Mouse (Mus musculus): ENCODE data around the gene Nsmce1.

The Nsmce1 gene

DNA sequence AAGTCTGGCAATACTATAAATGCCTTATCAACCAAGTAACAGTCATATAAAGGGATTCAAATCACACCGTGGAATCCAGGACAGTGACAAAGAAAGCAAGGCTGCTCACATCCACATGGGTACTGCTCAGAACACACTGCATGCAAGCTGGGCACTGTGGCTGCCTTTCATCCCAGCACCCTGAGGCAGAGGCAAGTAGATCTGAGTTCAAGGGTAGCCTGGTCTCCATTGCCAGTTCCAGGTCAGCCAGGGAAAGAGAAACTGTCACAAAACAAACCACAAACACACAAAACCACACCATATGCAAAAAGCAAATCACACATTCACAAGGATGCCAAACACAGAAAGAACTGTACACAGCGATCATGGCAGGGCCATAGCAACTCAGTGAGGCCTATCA, 1.8 kb downstream of the Nsmce1 start:
- DNase-seq (ENCODE audit: low spot score) = no peak

DNA sequence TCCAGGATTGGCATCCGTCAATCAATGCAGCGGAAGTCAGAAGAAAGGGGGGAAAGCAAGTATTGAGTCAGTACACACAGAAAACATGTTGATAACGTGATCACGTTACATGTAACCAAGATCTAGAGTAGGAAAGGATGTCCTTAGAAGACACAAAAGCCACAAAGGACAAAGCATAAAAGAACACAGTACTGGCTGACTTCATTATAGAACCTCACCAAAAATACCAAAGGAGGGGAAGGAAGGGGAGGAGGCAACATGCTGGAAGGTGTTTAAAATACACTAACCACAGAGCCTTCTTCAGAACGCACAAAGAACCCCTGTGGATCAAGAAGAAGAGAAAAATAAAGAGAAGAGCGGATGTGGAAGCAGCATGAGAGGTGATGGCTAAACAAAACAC, 2.7 kb downstream of the Nsmce1 start:
- DNase-seq (ENCODE audit: low spot score) = no peak

DNA sequence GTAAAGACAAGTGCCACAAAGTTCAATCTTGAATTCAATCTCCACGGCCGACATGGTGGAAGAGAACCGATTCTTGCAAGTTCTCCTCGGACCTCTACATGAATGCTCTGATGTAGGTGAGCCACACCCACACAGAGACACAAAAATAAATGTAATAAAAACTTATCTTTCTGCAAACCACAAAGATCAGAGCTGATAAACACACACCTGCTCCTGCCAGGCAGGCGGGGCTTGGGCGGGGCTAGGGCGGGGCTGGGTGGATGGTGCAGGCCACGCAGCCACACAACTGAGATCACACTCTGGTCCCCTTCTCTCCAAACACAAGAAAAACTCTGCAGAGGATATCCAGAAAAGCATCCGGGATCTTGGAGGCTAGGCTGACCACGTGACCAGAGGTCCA, 4.3 kb downstream of the Nsmce1 start:
- no peak for DNase-seq (ENCODE audit: low spot score)

DNA sequence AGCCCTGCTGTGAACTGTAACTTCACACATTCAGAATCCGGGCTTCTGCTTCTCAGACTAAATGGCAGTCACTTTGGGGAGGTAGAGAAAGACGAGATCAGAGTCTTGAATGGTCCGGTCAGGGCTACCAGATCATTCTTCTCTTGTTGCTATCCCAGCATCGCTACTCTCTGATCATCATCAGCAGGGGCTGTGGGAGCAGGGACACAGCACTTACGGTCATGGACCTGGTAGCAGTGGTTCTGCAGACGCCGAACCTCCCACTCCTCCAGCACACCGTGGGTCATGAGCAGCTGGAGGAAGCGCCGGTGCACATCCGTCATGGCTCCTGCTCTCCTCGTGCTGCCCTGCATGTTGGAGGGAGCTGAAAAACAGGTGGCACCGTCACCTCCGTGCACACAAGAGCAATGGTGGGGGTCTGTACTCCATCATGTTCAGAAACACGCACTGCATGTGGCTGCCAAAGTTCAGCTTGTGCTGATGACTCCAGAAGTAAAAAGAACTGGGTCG, 5.2 kb downstream of the Nsmce1 start:
- no peak for DNase-seq (ENCODE audit: low spot score)

DNA sequence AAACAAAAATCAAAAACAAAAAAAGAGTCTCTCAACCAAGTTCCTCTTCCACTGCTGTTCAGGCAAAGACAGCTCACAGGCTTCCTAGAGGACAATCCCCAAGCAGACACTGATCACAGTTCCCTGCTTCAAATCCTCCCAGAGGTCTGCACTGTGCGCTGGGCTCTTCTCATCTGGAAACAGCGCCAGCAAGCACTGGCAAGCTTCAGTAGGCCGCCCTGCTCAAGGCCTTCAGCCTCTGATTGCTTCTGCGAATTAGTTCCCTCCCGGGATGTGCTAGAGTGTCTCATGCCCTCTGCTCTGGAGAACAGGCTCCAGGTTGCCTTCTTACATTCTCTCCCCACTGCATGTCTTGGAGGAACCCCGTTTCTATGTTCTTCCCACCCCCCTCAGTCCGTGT, 6.6 kb downstream of the Nsmce1 start:
- no peak for DNase-seq (ENCODE audit: low spot score)

DNA sequence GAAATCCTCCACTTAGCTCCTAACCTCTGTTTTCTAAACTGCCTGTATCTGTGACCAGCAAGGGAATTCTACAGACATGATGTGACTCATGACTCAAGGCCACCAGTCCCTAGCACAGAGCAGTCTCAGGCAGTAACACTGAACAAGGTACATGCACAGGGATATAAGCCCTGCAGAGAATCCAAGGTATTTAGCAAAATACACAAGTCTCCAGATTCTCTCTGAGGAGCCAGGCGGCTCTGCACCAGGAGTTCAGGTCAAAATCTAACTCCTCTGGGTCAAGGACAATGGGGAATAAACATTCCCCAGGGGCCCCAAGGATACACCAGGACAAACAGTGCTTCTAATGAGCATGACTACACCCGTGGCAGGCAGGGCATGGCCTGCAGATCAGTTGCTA, 8.5 kb downstream of the Nsmce1 start:
- no peak for DNase-seq (ENCODE audit: low spot score)

DNA sequence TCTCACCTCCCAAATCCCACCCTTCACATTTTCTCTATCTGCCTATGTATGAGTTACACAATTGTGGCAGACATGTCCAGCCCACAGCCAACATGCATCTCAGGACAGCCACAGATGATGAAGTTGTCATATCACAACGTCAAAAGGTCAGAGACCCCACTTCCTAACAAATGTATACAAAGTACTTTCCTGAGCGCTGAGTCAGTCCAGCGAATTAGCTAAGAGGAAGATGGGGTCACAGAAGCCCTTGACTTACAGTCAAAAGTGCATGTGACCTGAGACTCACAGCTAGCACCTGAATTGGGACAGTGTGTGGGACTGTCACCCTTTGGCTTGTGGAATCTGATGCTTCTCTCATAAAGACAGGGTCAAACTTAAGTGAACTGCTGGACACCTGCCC, 9.1 kb downstream of the Nsmce1 start:
- no peak for DNase-seq (ENCODE audit: low spot score)

DNA sequence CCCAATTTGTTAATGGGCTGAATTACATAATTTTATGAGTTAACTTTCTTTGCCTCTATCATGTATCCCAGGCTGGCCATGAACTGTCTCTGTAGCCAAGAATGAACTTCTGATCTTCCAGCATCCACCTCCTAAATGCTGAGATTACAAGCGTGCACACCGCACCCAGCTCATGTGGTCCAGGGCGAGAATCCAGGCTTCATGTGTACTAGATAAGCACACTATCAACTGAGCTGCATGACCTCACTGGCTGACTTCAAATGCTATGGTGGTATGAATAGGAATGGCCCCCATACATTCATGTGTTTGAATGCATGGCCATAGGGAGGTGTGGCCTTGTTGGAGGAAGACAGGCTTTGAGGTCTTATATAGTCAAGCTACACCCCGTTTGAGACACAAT, 10.9 kb downstream of the Nsmce1 start:
- DNase-seq (ENCODE audit: low spot score) = no peak

DNA sequence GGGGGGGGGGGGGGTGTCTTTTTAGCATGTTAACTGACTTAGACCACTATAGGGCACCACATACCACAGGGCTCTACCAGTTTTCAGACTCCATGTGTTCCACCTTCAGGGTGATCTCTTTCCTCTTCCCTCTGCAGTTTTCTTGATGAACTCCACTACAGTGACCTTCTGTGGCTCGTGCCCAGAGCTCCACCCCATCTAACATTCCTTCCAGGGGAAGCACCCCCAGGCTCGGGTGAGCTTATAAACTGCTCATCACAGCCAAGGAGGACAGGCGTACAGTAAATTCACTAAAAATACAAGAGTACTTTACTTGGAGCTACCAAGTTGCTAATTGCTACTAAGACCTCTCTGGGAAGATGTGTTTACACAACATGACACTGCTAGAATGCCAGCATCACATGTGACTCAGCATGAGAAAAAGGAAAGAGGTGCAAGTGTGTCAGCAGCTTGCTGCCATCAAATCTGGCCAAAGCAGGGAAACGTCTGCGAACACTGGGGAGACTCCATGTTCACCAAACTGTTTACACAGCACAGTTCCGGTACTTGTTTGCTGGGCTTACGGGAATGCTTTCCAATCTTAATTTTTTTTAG, 12.9 kb downstream of the Nsmce1 start:
- DNase-seq (ENCODE audit: low spot score) = no peak

DNA sequence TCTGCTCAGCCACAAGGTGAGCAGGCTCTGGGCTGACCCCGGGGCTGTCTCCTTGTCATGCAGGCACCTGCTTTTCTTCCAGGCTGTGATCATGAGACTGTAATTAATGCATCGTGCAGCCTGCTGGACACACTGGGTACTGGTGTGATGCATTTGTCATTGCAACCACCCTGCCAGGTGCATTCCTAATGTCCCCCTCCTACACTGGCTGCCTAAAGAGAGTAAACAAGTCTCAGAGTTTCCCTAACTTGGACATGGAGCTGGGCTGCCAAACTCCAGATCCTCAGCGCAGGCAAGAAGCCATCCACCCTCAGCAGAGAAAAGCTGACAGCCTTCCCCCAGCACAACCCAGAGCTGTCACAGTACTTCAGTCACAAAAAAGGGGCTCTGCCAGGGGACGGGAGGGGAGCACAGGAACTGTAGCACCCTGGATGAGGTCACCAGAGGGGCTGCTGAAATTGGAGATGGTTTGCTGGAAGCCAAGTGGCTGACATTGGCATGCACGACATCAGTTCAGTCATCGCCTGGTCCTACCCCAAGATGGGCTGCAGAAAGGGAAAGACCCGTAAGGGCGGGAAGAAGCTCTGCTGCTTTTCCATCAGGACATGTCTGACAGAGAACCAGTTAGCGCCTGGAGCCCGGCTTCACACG, 15.7 kb downstream of the Nsmce1 start:
- peak; percentile 55 for DNase-seq (ENCODE audit: low spot score)

DNA sequence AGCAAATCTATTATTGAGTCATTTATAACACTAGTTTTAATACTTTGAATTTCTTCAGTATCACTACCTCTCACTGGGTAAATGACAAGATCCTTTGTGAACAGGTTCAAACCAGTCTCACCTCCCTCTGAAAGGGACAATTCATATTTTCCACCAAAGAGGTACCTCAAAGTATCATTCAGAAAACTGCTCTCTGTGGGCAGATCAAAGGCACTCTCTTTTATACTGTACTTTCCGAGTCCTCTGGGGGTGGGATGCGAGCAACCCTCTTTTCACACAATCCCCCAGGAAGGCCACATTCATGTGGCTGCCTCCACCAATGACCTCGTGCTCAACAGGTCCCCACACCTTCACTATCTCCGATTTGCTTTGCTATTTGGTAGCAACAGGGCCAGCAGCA, 16.9 kb downstream of the Nsmce1 start:
- DNase-seq (ENCODE audit: low spot score) = no peak

DNA sequence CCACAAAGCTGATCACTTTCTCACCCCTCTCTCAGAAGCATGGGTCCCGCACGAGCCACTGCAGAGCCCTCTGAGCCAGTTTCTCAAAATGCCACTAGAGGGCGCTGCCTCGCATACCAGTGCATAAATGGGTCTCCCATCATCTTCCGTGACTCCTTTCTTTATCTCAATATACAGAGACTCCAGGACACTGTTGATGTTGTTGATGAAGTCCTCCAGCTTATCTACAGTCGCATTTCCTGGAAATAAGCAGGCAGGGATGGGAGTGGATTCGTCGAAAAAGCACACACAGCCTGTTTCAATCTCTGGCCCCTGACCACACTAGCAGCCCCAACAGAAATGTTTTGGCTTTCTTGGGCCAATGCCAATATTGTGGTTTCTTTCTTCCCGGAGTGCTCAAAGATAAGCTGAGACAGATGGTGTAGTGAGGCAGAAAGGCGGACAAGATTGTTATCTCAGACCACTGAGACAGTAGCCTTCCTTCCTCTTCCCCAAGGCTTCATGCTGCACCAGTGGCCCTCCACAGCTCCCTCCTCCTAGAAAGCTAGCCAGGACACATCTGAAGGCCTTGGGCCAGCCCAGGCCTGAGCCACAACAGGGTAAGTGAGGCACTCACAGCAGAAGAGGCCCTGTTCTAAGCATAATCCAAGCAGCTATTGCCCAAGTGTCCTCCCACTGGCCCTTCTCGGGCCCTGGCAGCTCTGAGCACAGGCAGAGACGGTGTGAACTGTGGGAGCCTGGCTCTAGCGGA, 19.2 kb downstream of the Nsmce1 start:
- peak; percentile 87 for DNase-seq (ENCODE audit: low spot score)

DNA sequence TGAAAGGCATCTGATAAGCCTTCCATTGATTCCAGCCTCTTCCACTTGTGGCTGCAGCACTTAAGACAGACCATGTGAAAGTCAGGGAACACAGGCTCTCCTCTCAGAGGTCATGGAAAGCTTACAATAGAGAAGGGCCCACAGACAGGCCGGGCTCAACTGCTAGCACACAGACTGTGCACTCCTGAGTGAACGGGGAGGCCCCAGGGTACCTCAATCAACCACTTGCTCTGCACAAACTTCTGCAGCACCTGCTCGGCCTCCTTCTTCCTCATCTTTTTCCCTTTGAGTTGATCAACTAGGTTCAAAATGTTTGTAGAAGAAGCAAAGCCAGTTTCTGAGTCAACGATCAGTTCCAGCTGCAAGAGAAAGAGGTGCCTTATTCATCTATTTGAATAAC, 20.5 kb downstream of the Nsmce1 start:
- no peak for DNase-seq (ENCODE audit: low spot score)

DNA sequence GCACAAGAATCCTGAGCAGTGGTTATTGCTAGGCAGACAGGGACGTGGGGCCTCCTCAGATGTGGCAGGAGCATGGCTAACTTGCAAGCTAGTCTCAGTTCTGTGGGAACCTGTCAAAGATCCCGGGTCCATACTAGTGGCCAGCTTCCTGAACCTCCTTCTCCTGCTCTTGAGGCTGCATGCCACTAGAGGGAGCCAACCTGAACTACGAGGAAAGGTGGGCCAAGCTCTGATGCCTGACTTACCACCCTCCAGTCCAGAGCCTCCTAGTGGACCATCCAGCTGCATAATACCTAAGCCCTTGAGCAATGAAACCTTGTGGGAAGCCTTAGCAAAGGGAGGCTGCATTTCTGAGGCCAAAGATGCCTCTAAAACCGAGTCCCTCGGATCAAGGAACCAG, 21.5 kb downstream of the Nsmce1 start:
- peak; percentile 82 for DNase-seq (ENCODE audit: low spot score)

DNA sequence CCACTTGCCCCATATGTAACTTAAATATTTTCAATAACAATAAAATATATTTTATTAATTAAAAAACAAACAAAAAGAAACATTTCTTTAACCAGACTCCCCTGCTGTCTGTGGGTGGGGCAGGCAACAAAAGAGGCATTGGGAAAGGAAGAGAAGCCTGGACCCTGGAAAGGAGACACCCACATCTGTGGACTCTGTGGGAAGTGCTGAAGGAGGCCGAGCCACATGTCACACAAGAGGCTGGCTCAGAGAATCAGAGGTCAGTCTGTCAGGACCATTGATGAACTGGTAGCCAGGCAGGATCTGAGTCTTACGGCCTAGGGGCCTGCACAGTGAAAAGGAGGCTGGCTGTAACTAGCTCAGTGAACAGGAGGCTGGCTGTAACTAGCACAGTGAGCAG, 29.2 kb downstream of the Nsmce1 start:
- DNase-seq (ENCODE audit: low spot score) = no peak

DNA sequence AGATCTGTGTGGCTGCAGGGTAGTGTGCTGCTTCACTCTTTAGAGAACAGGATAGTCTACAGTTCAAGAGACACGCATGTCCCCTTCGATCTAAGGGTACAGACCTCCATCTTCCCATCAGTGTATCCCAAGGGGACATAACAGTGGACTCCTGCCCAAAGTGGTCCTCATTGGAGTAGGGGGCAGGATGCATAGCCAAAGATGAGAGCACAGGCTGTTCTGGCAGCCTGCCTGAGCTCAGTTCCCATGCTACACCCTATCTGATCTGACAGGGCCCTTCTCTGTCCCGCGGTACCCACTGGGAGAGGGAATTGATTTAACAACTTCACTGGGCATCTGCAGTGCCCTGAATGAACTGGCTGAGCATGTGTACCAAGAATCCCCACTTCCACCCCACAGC, 37.7 kb downstream of the Nsmce1 start:
- no peak for DNase-seq (ENCODE audit: low spot score)

DNA sequence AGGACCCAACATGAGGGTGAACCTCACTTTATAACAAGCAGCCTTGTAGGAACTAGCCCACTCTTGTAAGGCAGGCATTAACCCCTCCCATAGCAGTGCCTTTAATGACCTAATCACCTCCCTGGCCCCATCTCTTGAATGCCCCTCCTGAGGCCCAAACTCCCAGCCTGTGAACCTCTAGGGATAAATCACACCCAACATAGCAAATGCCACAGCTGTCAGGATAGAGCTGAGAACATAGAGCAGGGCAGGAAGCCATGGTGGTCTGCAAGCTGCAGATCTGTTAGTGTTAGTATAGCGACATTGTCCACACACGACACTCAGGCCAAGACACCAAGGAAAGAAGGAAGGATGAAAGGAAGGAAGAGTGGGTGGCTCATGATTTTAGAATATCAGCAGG, 40.3 kb downstream of the Nsmce1 start:
- DNase-seq (ENCODE audit: low spot score) = no peak

DNA sequence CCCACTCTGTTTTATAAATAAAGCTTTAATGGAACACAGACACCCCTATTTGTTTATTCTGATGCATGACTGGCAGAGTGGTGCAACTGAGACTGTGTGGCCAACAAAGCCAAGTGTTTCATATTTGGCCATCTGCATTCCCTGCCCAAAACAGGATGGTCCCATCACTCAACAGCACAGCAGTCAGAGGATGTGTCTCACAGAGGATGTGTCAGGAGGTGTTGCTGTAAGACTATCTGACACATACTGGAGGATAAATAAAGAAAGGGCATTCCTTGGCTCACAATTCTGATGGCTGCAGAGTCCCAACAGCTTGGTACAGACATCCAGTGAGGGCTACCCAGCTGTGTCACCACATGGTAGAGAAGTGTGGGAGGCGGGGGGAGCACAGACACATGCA, 40.7 kb downstream of the Nsmce1 start:
- no peak for DNase-seq (ENCODE audit: low spot score)

DNA sequence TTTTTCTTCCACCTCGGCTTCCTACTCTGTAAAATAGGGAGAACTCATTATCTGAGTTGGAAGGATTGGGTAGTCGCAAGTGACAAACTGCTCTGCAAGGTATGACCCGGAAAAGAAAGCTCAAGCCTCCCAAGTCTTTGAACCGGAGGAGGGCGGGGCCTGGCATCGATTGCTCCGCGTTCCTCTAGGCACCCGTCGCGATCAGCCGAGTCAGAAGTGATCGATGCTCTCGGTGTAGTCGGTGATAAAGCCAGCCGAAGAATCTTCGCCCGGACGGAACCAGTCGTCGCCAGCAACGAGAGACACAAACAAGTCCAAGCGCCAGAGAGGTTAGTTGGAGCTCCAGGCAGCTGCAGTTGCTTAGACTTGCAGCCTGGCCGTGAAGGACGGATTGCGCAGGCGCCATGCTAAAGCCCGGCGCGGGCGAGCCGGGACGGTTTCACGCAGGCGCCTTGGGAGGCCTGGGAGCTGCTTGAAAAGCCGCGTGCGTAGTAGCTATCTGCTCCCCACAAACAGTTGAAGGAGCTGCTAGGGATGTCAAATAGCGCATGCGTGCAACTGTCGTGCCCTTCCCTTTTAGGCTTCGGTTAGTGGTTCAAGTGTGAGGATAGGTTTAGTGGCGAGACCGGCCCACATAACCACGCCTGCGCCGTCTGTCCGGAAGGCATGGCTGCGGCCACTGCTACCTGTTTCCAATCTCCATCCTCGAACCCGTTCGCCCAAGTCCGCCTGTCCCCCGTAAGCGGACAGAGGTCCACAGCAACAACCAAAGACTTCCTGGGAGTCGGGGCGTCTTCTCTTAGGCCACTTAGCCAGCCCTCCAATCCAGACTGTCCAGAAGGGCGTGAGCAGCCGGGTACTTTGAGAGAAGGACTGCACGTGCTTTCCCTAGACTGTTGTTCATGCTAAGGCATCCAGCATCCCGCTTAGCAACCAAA, 46.7 kb downstream of the Nsmce1 start, which contains the start of gene Kdm8:
TSS of gene Kdm8 (plus strand) at position 213 of the 938 bp plus-strand sequence.
- peak; percentile 96 for DNase-seq (ENCODE audit: low spot score)

DNA sequence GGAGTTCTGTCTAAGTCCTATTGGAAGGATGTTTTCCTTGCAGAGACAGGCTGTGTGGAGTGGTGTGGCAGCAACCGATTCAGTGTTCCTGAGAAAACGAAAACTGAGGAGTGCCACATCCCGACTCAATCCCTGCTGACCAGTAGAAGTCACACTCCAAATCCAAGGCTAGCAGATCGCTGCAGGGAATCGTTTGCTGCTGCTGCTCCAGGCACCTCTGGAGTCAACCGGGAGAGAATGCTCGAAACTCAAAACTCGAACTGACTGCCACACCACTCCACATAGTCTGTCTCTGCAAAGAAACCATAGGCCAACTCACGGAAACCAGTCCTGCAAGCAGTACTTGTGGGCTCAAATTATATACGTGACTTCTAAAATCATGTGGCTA, 47.3 kb downstream of the Nsmce1 start:
- DNase-seq (ENCODE audit: low spot score) = no peak

DNA sequence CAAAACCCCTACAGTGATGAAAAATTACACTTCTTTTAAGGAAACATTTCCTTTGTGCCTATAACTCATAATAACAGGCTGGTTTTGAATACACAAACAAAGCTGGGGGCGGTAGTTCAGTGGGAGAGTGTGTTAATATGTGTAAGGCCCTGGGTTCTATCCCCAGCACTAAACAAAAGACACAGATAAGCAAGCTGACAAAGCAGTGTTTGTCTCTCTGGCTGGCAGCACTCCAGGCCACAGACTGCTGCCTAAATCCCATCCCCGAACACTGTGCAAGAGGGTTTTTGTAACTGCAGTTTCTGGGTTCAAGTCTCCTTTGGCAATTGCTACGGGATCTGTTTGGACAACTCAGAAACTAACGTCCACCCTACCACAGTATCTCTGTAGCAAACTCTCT, 49.1 kb downstream of the Nsmce1 start:
- DNase-seq (ENCODE audit: low spot score) = no peak

DNA sequence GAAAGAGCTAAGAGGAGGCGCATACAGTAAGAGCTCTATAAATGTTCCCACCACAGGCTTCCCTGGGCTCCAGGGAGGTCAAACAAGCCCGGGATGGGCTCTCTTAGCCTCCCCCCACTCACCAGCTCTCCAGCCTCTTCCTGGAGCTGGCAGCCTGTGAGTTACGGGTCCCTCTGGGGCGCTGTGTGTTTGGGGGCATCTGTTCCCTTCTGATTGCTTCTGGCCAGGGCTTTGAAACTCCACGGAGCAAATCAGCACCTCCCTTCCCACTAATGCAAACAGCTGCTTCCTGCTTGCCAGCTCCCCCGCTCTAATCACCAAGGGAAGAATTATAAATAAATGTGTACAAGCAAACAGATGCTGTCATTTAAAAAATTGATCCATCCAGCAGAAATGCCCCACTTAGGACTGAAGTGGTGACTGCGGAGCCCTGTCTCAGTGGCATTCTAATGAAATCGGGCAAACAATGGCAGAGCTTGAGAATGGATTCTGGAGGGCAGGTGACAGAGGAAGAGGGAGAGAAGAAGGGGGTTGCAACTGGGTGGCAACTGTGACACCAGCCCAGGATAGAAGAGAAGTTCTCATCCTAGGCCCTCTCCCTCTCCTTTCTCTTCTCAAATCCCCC, 56.6 kb downstream of the Nsmce1 start:
- DNase-seq (ENCODE audit: low spot score) = peak; percentile 44
